Mouse (Mus musculus) cerebellum, adult 2 months (tissue): Measurements from ENCODE around the gene Foxa3.

Experiments used
- CTCF ChIP-seq: fragments of 200-500 bp; IDR thresholded peaks from 2 replicates; pipeline ENCODE4 v1.5.1; 2011; ENCODE audit warnings: low read depth, mild to moderate bottlenecking, control low read depth, low read length, moderate library complexity, borderline replicate concordance; ENCODE audit not compliant: insufficient read depth
- POLR2A ChIP-seq: fragments of 200-500 bp; IDR thresholded peaks from 2 replicates; pipeline ENCODE4 v1.6.1; 2011; ENCODE audit warnings: low read length, control low read depth, borderline replicate concordance; ENCODE audit not compliant: insufficient read depth

- no peak for TF ChIP-seq POLR2A
- TF ChIP-seq CTCF, result no peak
These were observed 21.2 kb downstream of the Foxa3 start for GRCm38 (mm10) chr7:19002115-19002514.
